Mouse (Mus musculus) embryonic facial prominence, embryonic 12.5 days (tissue): ENCODE data around the gene Plekha7. TPM values are rescaled to one million over a fixed set of nuclear protein-coding genes. Genes with fewer than 3 reads are reported as not detected.

ENCODE experiments used
- ATAC-seq: fragments of 200-750 bp; cut with Nextera tagmentation; 2 replicates; pipeline ENCODE4 v1.8.0; 2017; ENCODE audit not compliant: insufficient number of reproducible peaks, insufficient read depth, low FRiP score, low TSS enrichment
- H3K27ac ChIP-seq: fragments of 300-500 bp; sonication (generic); 2 replicates; pipeline ENCODE4 v1.5.1; 2016; ENCODE audit warnings: mild to moderate bottlenecking
- H3K27me3 ChIP-seq: fragments of 300-500 bp; sonication (generic); 2 replicates; pipeline ENCODE4 v1.6.1; 2016; ENCODE audit warnings: mild to moderate bottlenecking, moderate library complexity
- H3K36me3 ChIP-seq: fragments of 300-500 bp; sonication (generic); 2 replicates; pipeline ENCODE4 v1.6.1; 2016; ENCODE audit warnings: mild to moderate bottlenecking
- H3K4me1 ChIP-seq: fragments of 300-500 bp; sonication (generic); 2 replicates; pipeline ENCODE4 v1.6.1; 2016
- H3K4me2 ChIP-seq: fragments of 300-500 bp; sonication (generic); replicated peaks from 2 replicates; pipeline ENCODE4 v1.6.1; 2016; ENCODE audit warnings: mild to moderate bottlenecking, moderate library complexity
- H3K4me3 ChIP-seq: fragments of 300-500 bp; sonication (generic); 2 replicates; pipeline ENCODE4 v1.5.1; 2016; ENCODE audit warnings: mild to moderate bottlenecking
- H3K9ac ChIP-seq: fragments of 300-500 bp; sonication (generic); 2 replicates; pipeline ENCODE4 v1.6.1; 2016; ENCODE audit warnings: mild to moderate bottlenecking, moderate library complexity
- H3K9me3 ChIP-seq: fragments of 300-500 bp; sonication (generic); 2 replicates; pipeline ENCODE4 v1.6.1; 2016; ENCODE audit warnings: mild to moderate bottlenecking, moderate library complexity
- WGBS: fragments of 180-500 bp; shearing (Covaris S2); methylation state at CpG from one replicate; pipeline ENCODE4 v1.1.7; 2016; 5-methylcytosine and 5-hydroxymethylcytosine counted together
- polyA plus RNA-seq: library from polyadenylated mRNA; unstranded; fragments of >200 nt; fragmentation: Nextera tagmentation; extraction: Ambion mirVana; gene quantifications from 2 replicates; pipeline ENCODE4 v1.2.1, GENCODE M21; 2016

Gene Plekha7
- polyA plus RNA-seq, 1 experiment from 2014 or later = 9.3 TPM

DNA sequence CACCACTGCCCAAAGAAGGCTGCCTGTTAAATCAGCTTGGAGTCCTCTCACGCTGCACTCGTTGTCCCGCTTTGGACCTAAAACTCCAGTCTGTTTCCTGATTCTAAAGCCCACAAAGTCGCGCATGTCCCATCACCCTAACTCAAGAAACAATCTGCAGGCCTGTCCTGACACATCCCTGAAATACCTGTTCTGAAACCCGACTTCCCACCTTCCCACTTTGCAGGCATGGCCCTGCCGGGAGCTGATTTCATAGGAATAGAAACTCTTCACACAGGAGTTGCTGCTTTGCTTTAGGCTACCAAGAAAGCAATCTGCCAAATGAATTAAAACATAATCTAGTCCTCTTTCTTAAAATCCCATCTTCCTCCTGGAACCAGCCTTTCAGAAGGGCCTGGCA lies 115.2 kb downstream of the Plekha7 start:
- Histone ChIP-seq H3K36me3 (no peaks in the 10 kb centered on the region), H3K27ac (peak overlapping the region; percentile 55), H3K4me3 (no peak overlapping the region), H3K4me1 (peaks cover 23% of the 10 kb centered on the region), H3K9ac (no peak overlapping the region), H3K9me3 (no peaks in the 10 kb centered on the region), H3K27me3 (no peaks in the 10 kb centered on the region), H3K4me2 (no peak overlapping the region)
- WGBS = 79% methylated on average over 7 of the region's 7 CpGs
- no peak for ATAC-seq

- Histone ChIP-seq H3K36me3 (no peaks in the 10 kb centered on the region), H3K27me3 (no peaks in the 10 kb centered on the region), H3K4me3 (no peak overlapping the region), H3K9me3 (no peaks in the 10 kb centered on the region), H3K27ac (no peak overlapping the region), H3K4me2 (no peak overlapping the region), H3K9ac (no peak overlapping the region), H3K4me1 (peaks cover 22% of the 10 kb centered on the region)
- no peak for ATAC-seq
- WGBS = 73% methylated on average over 4 of the region's 4 CpGs
These were observed 116.0 kb downstream of the Plekha7 start for GRCm38 (mm10) chr7:116192096-116192595.

- no peaks in the 10 kb centered on the region for H3K9me3 ChIP-seq
- 23% methylated on average over 3 of the region's 3 CpGs for WGBS
- H3K4me2 ChIP-seq = no peak overlapping the region
- no peaks in the 10 kb centered on the region for H3K27me3 ChIP-seq
- no peak overlapping the region for H3K4me3 ChIP-seq
- H3K27ac ChIP-seq = peak overlapping the region; percentile 36; the same call in 1 of the 2 replicates
- H3K4me1 ChIP-seq = peaks cover 28% of the 10 kb centered on the region
- H3K36me3 ChIP-seq = no peaks in the 10 kb centered on the region
- ATAC-seq = peak; percentile 79
- H3K9ac ChIP-seq = no peak overlapping the region
These were observed 117.0 kb downstream of the Plekha7 start for GRCm38 (mm10) chr7:116191138-116191537.

DNA sequence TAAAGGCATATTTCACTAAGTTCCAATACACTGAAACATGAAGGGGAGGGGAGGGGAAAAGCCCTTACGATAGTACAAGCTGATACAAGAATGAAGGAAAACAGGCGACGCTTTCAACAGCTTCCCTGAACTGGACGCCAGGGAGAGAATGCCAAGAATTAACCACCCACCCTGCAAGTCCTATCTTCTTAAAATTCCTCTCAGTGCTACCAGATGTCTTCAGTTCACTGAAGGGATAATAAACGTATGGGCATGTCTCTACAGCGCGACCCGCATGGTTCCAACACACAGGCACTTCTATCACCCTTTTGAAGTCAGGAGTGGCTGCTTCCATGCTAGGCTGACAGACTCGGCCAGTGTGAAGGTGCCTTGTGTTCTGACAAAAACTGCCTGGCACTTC lies 118.5 kb downstream of the Plekha7 start:
- no peak overlapping the region for H3K4me2 ChIP-seq
- WGBS = 48% methylated on average over 9 of the region's 9 CpGs
- no peaks in the 10 kb centered on the region for H3K36me3 ChIP-seq
- no peaks in the 10 kb centered on the region for H3K9me3 ChIP-seq
- peaks cover 31% of the 10 kb centered on the region for H3K4me1 ChIP-seq
- H3K9ac ChIP-seq = no peak overlapping the region
- H3K4me3 ChIP-seq = no peak overlapping the region
- H3K27ac ChIP-seq = peak overlapping the region; percentile 58; the same call in 1 of the 2 replicates
- H3K27me3 ChIP-seq = no peaks in the 10 kb centered on the region
- no peak for ATAC-seq

DNA sequence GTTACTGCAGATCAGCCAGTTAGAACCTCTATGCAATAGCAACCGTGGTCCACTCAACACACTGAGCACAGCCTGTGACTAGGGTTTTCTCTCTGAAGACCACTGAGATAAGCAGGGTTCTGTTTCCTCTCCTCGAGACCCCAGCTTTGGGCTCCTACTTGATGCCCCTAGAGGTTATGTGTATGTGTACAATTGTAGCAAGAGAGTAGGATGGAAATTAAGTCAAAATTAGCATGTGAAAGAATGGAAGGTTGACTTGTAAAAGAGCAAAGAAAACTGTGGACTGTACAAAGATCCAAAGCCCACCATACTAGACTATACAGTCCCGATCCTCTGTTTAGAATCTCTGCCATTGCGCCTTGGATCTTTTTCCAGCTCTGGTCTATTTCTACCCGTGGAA lies 119.8 kb downstream of the Plekha7 start:
- Histone ChIP-seq H3K36me3 (no peaks in the 10 kb centered on the region), H3K27me3 (no peaks in the 10 kb centered on the region), H3K27ac (no peak overlapping the region), H3K9me3 (no peaks in the 10 kb centered on the region), H3K4me2 (no peak overlapping the region), H3K9ac (no peak overlapping the region), H3K4me3 (no peak overlapping the region), H3K4me1 (peaks cover 32% of the 10 kb centered on the region)
- no peak for ATAC-seq
- 88% methylated on average over 5 of the region's 5 CpGs for WGBS

DNA sequence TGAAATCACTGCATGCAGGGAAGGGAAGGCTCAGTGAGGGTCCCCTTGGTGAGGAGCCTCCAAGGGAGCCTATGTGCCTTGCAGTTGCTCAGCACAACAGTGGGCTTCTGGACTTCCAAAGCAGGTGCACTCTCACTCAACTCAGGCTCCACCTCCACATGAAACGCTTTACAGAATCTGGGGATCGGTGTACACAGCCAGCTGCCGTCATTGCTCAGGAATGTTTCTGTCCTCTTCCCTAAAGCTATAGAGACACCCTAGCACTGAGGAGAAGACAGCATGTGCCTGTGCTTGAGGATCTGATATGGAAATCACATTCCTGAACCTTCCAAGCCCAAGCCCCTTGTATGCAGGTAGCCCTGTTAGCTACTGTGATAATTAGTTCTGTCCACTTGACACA lies 120.7 kb downstream of the Plekha7 start:
- Histone ChIP-seq H3K4me1 (peaks cover 32% of the 10 kb centered on the region), H3K9ac (no peak overlapping the region), H3K27me3 (no peaks in the 10 kb centered on the region), H3K4me3 (no peak overlapping the region), H3K27ac (no peak overlapping the region), H3K4me2 (no peak overlapping the region), H3K9me3 (no peaks in the 10 kb centered on the region), H3K36me3 (no peaks in the 10 kb centered on the region)
- 68% methylated on average over 3 of the region's 3 CpGs for WGBS
- no peak for ATAC-seq

- no peaks in the 10 kb centered on the region for H3K36me3 ChIP-seq
- no peak overlapping the region for H3K4me2 ChIP-seq
- no peaks in the 10 kb centered on the region for H3K27me3 ChIP-seq
- H3K9ac ChIP-seq = no peak overlapping the region
- H3K4me1 ChIP-seq = peaks cover 32% of the 10 kb centered on the region
- WGBS = 85% methylated on average over 1 of the region's 1 CpGs
- ATAC-seq = no peak
- no peaks in the 10 kb centered on the region for H3K9me3 ChIP-seq
- H3K27ac ChIP-seq = no peak overlapping the region
- no peak overlapping the region for H3K4me3 ChIP-seq
These were observed 121.3 kb downstream of the Plekha7 start for GRCm38 (mm10) chr7:116186847-116187246.

GRCm38 (mm10) chr7:116186156-116186555 lies 122.0 kb downstream of the Plekha7 start:
- no peak overlapping the region for H3K4me3 ChIP-seq
- no peak overlapping the region for H3K27ac ChIP-seq
- H3K4me2 ChIP-seq = no peak overlapping the region
- WGBS = 47% methylated on average over 5 of the region's 5 CpGs
- no peaks in the 10 kb centered on the region for H3K36me3 ChIP-seq
- H3K27me3 ChIP-seq = no peaks in the 10 kb centered on the region
- ATAC-seq = no peak
- H3K9ac ChIP-seq = no peak overlapping the region
- H3K9me3 ChIP-seq = no peaks in the 10 kb centered on the region
- H3K4me1 ChIP-seq = peaks cover 25% of the 10 kb centered on the region

GRCm38 (mm10) chr7:116184358-116185057 lies 123.7 kb downstream of the Plekha7 start:
- 41% methylated on average over 11 of the region's 11 CpGs for WGBS
- Histone ChIP-seq H3K4me3 (no peak overlapping the region), H3K27ac (no peak overlapping the region), H3K36me3 (no peaks in the 10 kb centered on the region), H3K27me3 (no peaks in the 10 kb centered on the region), H3K4me1 (peaks cover 17% of the 10 kb centered on the region), H3K9ac (no peak overlapping the region), H3K9me3 (no peaks in the 10 kb centered on the region), H3K4me2 (no peak overlapping the region)
- ATAC-seq = 0 out of 2 replicates have a peak, but pooled peaks have one; percentile 31

- Histone ChIP-seq H3K27ac (no peak overlapping the region), H3K4me3 (no peak overlapping the region), H3K4me1 (peaks cover 17% of the 10 kb centered on the region), H3K9me3 (no peaks in the 10 kb centered on the region), H3K9ac (no peak overlapping the region), H3K27me3 (no peaks in the 10 kb centered on the region), H3K36me3 (no peaks in the 10 kb centered on the region), H3K4me2 (no peak overlapping the region)
- WGBS = 96% methylated on average over 1 of the region's 1 CpGs
- no peak for ATAC-seq
These were observed 125.7 kb downstream of the Plekha7 start for GRCm38 (mm10) chr7:116182451-116182850.

DNA sequence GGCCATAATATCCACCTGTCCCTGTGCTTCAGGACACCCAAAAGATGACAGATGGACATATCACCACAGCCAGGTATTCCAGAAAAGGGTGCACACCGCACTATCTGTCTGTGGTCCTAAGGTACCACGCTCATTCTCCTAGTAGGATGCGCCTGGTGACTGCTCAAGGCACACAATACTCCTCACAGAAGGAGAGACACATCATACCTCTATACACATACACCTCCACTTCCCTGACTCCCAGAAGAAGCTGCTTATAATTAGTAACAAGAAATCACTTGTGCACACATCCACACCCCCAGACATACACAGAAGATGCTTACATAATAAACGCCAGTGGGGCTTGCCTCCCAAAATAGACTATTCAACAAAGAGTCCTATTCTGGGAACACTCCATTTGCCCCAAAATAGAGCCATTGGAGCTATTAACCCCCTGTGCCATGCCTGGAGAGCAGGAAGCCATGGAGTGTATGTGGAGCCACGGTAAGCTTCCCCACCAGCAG lies 126.7 kb downstream of the Plekha7 start:
- WGBS = 93% methylated on average over 5 of the region's 5 CpGs
- no peak overlapping the region for H3K9ac ChIP-seq
- no peak for ATAC-seq
- H3K4me3 ChIP-seq = no peak overlapping the region
- H3K9me3 ChIP-seq = no peaks in the 10 kb centered on the region
- H3K4me1 ChIP-seq = peaks cover 8% of the 10 kb centered on the region
- H3K27me3 ChIP-seq = no peaks in the 10 kb centered on the region
- H3K36me3 ChIP-seq = no peaks in the 10 kb centered on the region
- H3K27ac ChIP-seq = no peak overlapping the region
- no peak overlapping the region for H3K4me2 ChIP-seq

GRCm38 (mm10) chr7:116178916-116179315 lies 129.3 kb downstream of the Plekha7 start:
- Histone ChIP-seq H3K27me3 (no peaks in the 10 kb centered on the region), H3K9me3 (no peaks in the 10 kb centered on the region), H3K27ac (no peak overlapping the region), H3K4me3 (no peak overlapping the region), H3K9ac (no peak overlapping the region), H3K36me3 (no peaks in the 10 kb centered on the region), H3K4me1 (no peaks in the 10 kb centered on the region), H3K4me2 (no peak overlapping the region)
- no peak for ATAC-seq
- WGBS = 89% methylated on average over 3 of the region's 3 CpGs
